Mouse (Mus musculus): Measurements from ENCODE around the gene Ankmy1. TPM values are rescaled to one million over a fixed set of nuclear protein-coding genes. Genes with fewer than 3 reads are reported as not detected.

Gene Ankmy1
- polyA plus RNA-seq, 1 experiment from 2014 or later = 0.55 TPM

DNA sequence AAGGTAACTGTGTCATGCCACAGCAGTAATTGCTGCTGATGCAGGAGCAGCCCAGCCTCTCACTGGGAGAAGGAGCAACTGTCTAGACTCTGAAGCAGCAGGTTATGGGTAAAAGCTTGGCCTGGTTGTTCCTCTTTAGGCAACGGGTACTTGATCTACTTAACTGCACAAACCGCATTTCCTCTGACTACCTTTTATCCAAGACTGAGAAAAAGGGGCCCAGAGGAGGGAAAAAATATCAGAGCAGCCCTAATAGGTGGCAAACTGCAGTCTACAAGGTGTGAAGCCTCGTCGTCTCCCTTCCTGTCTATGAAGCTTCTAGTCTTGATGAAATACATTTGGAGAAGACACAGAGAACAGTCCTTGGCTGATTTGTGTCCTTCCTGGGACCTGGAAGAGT lies 30.9 kb upstream of the Ankmy1 start:
- Histone ChIP-seq H3K4me1 (peaks cover 12% of the 10 kb centered on the region), H3K36me3 (peaks cover 12% of the 10 kb centered on the region), H3K27me3 (no peaks in the 10 kb centered on the region), H3K27ac (peak overlapping the region; percentile 94), H3K4me3 (peak overlapping the region; percentile 65), H3K9me3 (peaks cover 5% of the 10 kb centered on the region), H3K9ac (peak overlapping the region; percentile 74), H3K4me2 (replicated peaks) (peak overlapping the region; percentile 68)
- ATAC-seq (ENCODE audit: insufficient number of reproducible peaks, insufficient read depth, low FRiP score, low TSS enrichment) = no peak
- 85% methylated on average over 4 of the region's 4 CpGs for WGBS

DNA sequence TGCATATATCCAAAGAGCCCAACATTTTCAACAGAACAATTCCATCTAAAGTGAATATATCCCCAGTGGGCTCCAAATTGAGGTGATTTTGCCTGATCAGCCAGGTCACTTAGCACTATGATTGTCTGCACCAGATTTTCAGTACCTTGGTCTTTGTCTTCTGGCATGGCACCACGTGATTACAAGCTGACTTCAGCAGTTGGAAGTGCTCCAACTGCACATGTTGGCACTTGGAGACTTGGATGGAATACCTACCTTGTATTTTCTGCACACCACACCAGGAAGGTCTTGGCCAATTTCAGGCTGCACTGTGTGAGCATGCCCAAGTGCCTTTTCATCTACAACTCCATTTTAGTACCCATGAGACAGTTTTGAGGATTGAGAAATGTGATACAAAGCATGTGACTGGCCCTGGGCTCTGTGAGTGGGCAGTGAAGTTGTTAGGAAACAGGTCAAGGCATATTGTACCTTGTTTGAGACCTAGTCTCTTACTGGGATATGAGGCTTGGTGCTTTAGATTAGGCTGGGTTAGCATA lies 27.5 kb upstream of the Ankmy1 start:
- H3K27ac ChIP-seq = no peak overlapping the region
- no peak overlapping the region for H3K4me2 ChIP-seq (replicated peaks)
- no peaks in the 10 kb centered on the region for H3K27me3 ChIP-seq
- no peaks in the 10 kb centered on the region for H3K36me3 ChIP-seq
- H3K4me1 ChIP-seq = peaks cover 6% of the 10 kb centered on the region; the same call in 1 of the 2 replicates
- WGBS = 25% methylated on average over 1 of the region's 1 CpGs
- ATAC-seq (ENCODE audit: insufficient number of reproducible peaks, insufficient read depth, low FRiP score, low TSS enrichment) = no peak
- H3K9ac ChIP-seq = no peak overlapping the region
- H3K4me3 ChIP-seq = no peak overlapping the region
- peaks cover 5% of the 10 kb centered on the region for H3K9me3 ChIP-seq

DNA sequence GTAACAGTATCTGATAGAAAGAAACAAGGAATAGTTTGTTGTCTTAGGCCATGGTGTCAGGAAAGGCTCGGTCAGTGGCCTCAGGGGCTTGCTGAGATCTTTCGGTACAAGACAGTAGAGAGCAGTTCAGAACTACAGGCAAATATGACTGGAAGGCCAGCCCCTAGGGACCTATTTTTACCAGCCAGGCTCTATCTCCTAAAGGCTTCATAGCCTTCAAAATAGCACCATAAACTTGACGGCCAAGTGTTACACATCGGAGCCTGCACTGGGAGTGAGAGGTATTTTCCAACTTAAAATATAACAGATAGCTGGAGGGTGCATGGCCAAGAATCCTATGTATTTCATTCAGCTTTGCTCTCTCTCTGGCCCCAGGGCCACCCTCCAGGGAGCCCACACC lies 18.8 kb upstream of the Ankmy1 start:
- Histone ChIP-seq H3K4me1 (no peaks in the 10 kb centered on the region), H3K9me3 (no peaks in the 10 kb centered on the region), H3K27me3 (no peaks in the 10 kb centered on the region), H3K9ac (no peak overlapping the region), H3K4me3 (no peak overlapping the region), H3K36me3 (peaks cover 45% of the 10 kb centered on the region), H3K4me2 (replicated peaks) (no peak overlapping the region), H3K27ac (no peak overlapping the region)
- ATAC-seq (ENCODE audit: insufficient number of reproducible peaks, insufficient read depth, low FRiP score, low TSS enrichment) = no peak
- WGBS = 86% methylated on average over 4 of the region's 4 CpGs

DNA sequence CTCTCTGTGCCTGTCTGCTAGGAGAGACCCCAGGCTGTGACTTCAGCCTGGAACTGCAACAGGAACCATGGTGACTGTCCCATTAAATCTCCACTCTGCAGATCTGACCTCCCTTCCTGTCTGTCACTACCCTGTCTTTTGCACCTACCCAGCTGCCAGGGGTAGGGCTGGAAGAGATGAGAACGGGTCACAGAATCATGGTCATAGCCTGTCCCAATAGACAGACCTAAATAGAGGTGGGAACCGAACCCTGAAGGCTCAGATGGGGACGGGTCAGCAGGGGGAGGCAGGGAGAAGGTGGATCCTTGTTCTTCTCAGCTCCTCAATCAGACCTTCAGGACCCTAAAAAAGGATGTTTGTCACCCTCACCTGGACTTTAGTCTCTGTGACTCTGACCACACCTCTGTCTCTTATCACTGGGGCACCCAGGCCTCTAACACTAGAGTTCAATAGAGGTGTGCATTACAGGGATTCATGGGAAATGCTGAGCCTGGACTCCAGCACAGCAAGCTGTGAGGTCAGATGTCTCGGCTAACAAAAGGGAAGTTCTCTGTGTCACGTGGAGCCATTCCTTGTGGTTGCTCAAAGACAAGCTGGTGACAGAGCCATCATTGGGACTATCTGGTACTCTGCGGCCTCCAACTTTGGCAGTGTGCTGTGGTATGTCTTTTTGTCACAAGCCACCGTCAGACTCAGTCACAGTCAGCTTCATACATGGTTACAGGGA lies 17.9 kb upstream of the Ankmy1 start:
- Histone ChIP-seq H3K4me1 (no peaks in the 10 kb centered on the region), H3K9ac (no peak overlapping the region), H3K4me2 (replicated peaks) (no peak overlapping the region), H3K27ac (no peak overlapping the region), H3K27me3 (no peaks in the 10 kb centered on the region), H3K4me3 (no peak overlapping the region), H3K9me3 (no peaks in the 10 kb centered on the region), H3K36me3 (peaks cover 53% of the 10 kb centered on the region)
- no peak for ATAC-seq (ENCODE audit: insufficient number of reproducible peaks, insufficient read depth, low FRiP score, low TSS enrichment)
- 82% methylated on average over 7 of the region's 7 CpGs for WGBS

DNA sequence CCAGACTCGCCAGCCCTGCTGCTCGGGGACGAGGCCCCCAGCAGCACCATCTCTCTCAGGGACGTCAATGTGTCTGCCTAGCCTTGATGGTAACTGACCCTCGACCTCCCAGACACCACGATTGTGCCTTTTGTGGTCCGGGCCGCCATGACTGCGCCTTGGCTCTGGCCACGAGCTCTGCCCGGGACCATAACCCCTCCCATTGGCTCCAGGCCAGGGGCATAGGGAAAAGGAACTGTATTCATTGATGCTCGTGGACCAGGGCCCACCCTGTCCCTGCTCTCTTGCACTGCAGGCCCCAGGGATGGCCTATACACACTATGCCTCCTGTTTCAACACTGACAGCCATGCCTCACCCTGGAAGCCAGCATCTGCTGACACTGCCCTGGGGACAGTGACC lies 17.1 kb upstream of the Ankmy1 start:
- no peaks in the 10 kb centered on the region for H3K9me3 ChIP-seq
- H3K27ac ChIP-seq = no peak overlapping the region
- H3K4me1 ChIP-seq = no peaks in the 10 kb centered on the region
- H3K36me3 ChIP-seq = peaks cover 62% of the 10 kb centered on the region
- H3K9ac ChIP-seq = no peak overlapping the region
- WGBS = 81% methylated on average over 12 of the region's 12 CpGs
- ATAC-seq (ENCODE audit: insufficient number of reproducible peaks, insufficient read depth, low FRiP score, low TSS enrichment) = no peak
- H3K27me3 ChIP-seq = no peaks in the 10 kb centered on the region
- no peak overlapping the region for H3K4me3 ChIP-seq
- no peak overlapping the region for H3K4me2 ChIP-seq (replicated peaks)

DNA sequence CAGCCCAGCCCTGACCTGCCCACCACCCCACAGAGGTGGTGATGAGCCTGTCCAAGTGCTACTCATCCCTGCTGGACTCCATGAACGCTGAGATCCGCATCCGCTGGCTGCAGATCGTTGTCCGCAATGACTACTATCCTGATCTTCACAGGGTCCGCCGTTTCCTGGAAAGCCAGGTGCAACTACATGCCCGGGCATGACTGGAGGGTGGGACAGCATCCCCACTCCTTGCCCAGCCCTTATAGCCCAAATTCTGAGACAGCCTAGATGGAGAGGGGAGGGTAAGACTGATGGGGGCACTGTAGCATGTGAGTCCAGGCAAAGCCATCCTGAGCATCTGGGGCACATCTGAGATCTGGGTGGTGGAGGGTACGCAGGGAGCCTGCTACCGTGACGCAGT lies 16.4 kb upstream of the Ankmy1 start:
- H3K4me1 ChIP-seq = no peaks in the 10 kb centered on the region
- ATAC-seq (ENCODE audit: insufficient number of reproducible peaks, insufficient read depth, low FRiP score, low TSS enrichment) = no peak
- no peak overlapping the region for H3K27ac ChIP-seq
- no peaks in the 10 kb centered on the region for H3K27me3 ChIP-seq
- H3K9me3 ChIP-seq = no peaks in the 10 kb centered on the region
- peaks cover 66% of the 10 kb centered on the region for H3K36me3 ChIP-seq
- H3K4me2 ChIP-seq (replicated peaks) = no peak overlapping the region
- no peak overlapping the region for H3K4me3 ChIP-seq
- H3K9ac ChIP-seq = no peak overlapping the region
- WGBS = 97% methylated on average over 11 of the region's 11 CpGs

DNA sequence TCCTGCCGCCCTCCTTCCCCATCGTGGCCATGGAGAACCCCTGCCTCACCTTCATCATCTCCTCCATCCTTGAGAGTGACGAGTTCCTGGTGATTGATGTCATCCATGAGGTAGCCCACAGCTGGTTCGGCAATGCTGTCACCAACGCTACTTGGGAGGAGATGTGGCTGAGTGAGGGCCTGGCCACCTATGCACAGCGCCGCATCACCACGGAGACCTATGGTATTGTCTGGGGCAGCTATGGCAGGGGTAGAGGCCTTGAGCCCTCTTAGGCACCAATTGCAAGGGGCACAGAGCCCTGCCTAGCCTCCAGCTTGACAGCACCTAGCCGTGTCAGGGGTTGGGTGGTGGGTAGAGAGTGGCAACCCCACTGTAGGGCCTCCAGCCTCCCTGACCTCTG lies 14.0 kb upstream of the Ankmy1 start:
- H3K27me3 ChIP-seq = no peaks in the 10 kb centered on the region
- H3K9me3 ChIP-seq = no peaks in the 10 kb centered on the region
- no peak overlapping the region for H3K27ac ChIP-seq
- H3K36me3 ChIP-seq = peaks cover 68% of the 10 kb centered on the region
- 94% methylated on average over 9 of the region's 9 CpGs for WGBS
- H3K9ac ChIP-seq = no peak overlapping the region
- no peak overlapping the region for H3K4me3 ChIP-seq
- peaks cover 13% of the 10 kb centered on the region for H3K4me1 ChIP-seq
- no peak overlapping the region for H3K4me2 ChIP-seq (replicated peaks)
- ATAC-seq (ENCODE audit: insufficient number of reproducible peaks, insufficient read depth, low FRiP score, low TSS enrichment) = no peak

DNA sequence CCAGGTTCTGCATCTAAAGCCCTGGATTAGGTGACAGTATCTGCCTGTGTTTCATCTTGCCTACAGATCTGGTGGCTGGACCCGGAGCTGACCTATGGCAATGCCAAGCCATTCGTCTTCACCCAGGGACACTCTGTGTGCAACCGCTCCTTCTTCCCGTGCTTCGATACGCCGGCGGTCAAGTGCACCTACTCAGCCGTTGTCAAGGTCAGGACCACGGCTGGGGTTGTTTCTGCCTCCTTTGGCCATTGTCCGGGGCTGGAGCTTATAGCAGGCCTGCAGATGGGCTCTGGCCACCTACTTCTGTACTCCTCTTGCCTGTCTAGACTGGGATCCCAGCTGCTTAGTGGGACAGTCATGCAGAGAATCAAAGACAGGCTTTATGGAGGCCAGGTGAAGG lies 12.3 kb upstream of the Ankmy1 start:
- no peak overlapping the region for H3K9ac ChIP-seq
- H3K27ac ChIP-seq = no peak overlapping the region

DNA sequence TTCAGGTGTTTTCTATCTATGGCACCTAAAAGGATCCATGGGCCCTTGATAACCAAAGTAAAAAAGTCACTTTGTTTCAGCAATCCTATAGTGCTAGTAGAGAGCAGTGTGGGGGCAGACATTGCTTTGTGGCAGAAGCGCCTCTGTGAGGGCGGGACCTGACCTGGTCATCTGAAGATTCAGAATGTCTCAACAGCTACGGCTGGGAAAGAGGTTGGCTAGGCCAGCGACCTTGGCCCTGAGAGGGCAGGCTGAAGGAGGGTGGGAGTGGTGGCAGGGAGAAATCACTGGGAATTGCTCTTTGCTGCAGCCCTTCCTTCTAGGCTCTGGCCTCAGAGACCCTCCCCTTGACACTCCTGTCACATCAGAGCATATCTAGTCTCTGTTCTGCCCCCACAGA lies 11.5 kb upstream of the Ankmy1 start:
- peaks cover 25% of the 10 kb centered on the region for H3K4me1 ChIP-seq
- H3K27me3 ChIP-seq = no peaks in the 10 kb centered on the region
- no peak overlapping the region for H3K27ac ChIP-seq
- ATAC-seq (ENCODE audit: insufficient number of reproducible peaks, insufficient read depth, low FRiP score, low TSS enrichment) = no peak
- peaks cover 51% of the 10 kb centered on the region for H3K36me3 ChIP-seq
- no peak overlapping the region for H3K9ac ChIP-seq
- no peak overlapping the region for H3K4me2 ChIP-seq (replicated peaks)
- WGBS = 78% methylated on average over 4 of the region's 4 CpGs
- no peaks in the 10 kb centered on the region for H3K9me3 ChIP-seq
- no peak overlapping the region for H3K4me3 ChIP-seq

More for the DNA sequence above, 12.3 kb upstream of the Ankmy1 start:
- Histone ChIP-seq H3K27me3 (no peaks in the 10 kb centered on the region), H3K36me3 (peaks cover 58% of the 10 kb centered on the region), H3K9me3 (no peaks in the 10 kb centered on the region), H3K4me2 (replicated peaks) (no peak overlapping the region), H3K4me1 (peaks cover 20% of the 10 kb centered on the region), H3K4me3 (no peak overlapping the region)
- WGBS = 91% methylated on average over 11 of the region's 11 CpGs
- no peak for ATAC-seq (ENCODE audit: insufficient number of reproducible peaks, insufficient read depth, low FRiP score, low TSS enrichment)

DNA sequence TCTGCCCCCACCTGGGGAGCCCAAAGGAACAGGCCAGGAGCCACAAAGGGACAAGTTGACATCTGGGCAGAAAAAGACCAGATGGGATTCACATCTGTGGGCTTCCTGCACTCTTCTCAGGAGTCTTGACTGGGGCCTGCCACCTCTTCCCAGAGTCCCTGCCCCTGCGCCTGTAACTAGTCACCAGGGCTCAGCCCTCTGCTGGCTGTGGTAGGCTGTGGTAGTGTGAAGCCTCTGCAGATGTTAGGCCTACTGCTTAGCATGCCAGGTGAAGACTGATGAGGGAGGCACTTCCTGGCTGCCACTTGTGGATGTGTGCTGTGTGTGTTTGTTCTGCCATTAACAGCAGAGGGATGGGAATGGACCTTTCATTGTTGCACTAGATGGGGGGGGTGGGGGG lies 9.6 kb upstream of the Ankmy1 start:
- peak overlapping the region; percentile 72 for H3K4me2 ChIP-seq (replicated peaks)
- ATAC-seq (ENCODE audit: insufficient number of reproducible peaks, insufficient read depth, low FRiP score, low TSS enrichment) = no peak
- H3K9ac ChIP-seq = 0 out of 2 replicates have a peak overlapping the region, but pooled peaks have one; percentile 26
- no peak overlapping the region for H3K27ac ChIP-seq
- H3K4me3 ChIP-seq = peak overlapping the region; percentile 82
- peaks cover 32% of the 10 kb centered on the region for H3K4me1 ChIP-seq
- H3K36me3 ChIP-seq = peaks cover 31% of the 10 kb centered on the region
- H3K27me3 ChIP-seq = no peaks in the 10 kb centered on the region; the same call in 1 of the 2 replicates
- WGBS = 45% methylated on average over 1 of the region's 1 CpGs
- no peaks in the 10 kb centered on the region for H3K9me3 ChIP-seq

DNA sequence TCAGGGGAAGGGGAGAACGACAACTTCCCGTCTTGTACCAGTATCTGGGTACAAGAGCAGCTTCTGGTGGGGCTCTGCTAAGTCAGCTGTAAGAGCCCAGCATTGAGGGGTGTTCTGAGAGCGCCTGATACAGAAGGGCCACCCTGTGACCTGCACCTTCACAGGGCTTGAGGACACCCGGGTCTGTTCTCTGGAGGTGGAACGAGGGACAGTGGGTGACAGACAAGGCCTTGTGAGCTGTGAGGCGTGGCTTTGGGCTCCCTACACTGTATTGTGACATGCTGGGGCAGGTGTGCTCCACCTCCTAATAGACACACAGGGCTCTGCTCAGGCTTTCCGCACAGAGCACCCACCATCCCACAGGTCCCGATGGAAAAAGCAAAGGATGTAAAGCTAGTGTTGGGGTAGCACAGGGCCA lies 9.0 kb upstream of the Ankmy1 start:
- WGBS = 50% methylated on average over 8 of the region's 8 CpGs
- H3K4me1 ChIP-seq = peaks cover 33% of the 10 kb centered on the region
- no peaks in the 10 kb centered on the region; the same call in 1 of the 2 replicates for H3K27me3 ChIP-seq
- no peak overlapping the region for H3K27ac ChIP-seq
- no peak for ATAC-seq (ENCODE audit: insufficient number of reproducible peaks, insufficient read depth, low FRiP score, low TSS enrichment)
- peak overlapping the region; percentile 89 for H3K9ac ChIP-seq
- H3K4me2 ChIP-seq (replicated peaks) = peak overlapping the region; percentile 72
- H3K9me3 ChIP-seq = no peaks in the 10 kb centered on the region
- peaks cover 26% of the 10 kb centered on the region for H3K36me3 ChIP-seq
- peak overlapping the region; percentile 82 for H3K4me3 ChIP-seq

All from embryonic facial prominence, embryonic 12.5 days (tissue).